Mouse (Mus musculus) A20 (cell line): ENCODE data around the gene Sfrp2.

Source experiments
- DNase-seq: peaks from one replicate; pipeline ENCODE4 v3.0.0-alpha.2; 2011; ENCODE audit warnings: low read depth, low spot score

Gene Sfrp2

GRCm38 (mm10) chr3:83765871-83766725 is at the start of gene Sfrp2:
Gene Sfrp2 (plus strand): TSS chr3:83766321.
- no peak for DNase-seq

- no peak for DNase-seq
These were observed 48.4 kb upstream of the Sfrp2 start for GRCm38 (mm10) chr3:83717643-83718231.

GRCm38 (mm10) chr3:83718662-83719061 is 47.5 kb upstream of the Sfrp2 start:
- no peak for DNase-seq

GRCm38 (mm10) chr3:83728223-83728622 is 37.9 kb upstream of the Sfrp2 start:
- DNase-seq = no peak

- DNase-seq = no peak
These were observed 37.3 kb upstream of the Sfrp2 start for GRCm38 (mm10) chr3:83728675-83729390.

GRCm38 (mm10) chr3:83733985-83734384 is 32.1 kb upstream of the Sfrp2 start:
- no peak for DNase-seq

GRCm38 (mm10) chr3:83736980-83737379 is 29.1 kb upstream of the Sfrp2 start:
- peak; percentile 32 for DNase-seq

GRCm38 (mm10) chr3:83740246-83740645 is 25.9 kb upstream of the Sfrp2 start:
- DNase-seq = no peak

GRCm38 (mm10) chr3:83747276-83747675 is 18.8 kb upstream of the Sfrp2 start:
- no peak for DNase-seq

- DNase-seq = no peak
These were observed 18.2 kb upstream of the Sfrp2 start for GRCm38 (mm10) chr3:83747895-83748294.

- peak; percentile 3 for DNase-seq
These were observed 14.5 kb upstream of the Sfrp2 start for GRCm38 (mm10) chr3:83751625-83752024.

GRCm38 (mm10) chr3:83752196-83752595 is 13.9 kb upstream of the Sfrp2 start:
- DNase-seq = no peak

- no peak for DNase-seq
These were observed 11.0 kb upstream of the Sfrp2 start for GRCm38 (mm10) chr3:83755043-83755635.

GRCm38 (mm10) chr3:83755666-83756065 is 10.5 kb upstream of the Sfrp2 start:
- no peak for DNase-seq

- DNase-seq = no peak
These were observed 3.8 kb upstream of the Sfrp2 start for GRCm38 (mm10) chr3:83762361-83762760.

- no peak for DNase-seq
These were observed 2.3 kb upstream of the Sfrp2 start for GRCm38 (mm10) chr3:83763551-83764548.

- no peak for DNase-seq
These were observed 577 bp downstream of the Sfrp2 start for GRCm38 (mm10) chr3:83766726-83767070.

- no peak for DNase-seq
These were observed 1.0 kb downstream of the Sfrp2 start for GRCm38 (mm10) chr3:83767121-83767520.

GRCm38 (mm10) chr3:83768293-83769035 is 2.3 kb downstream of the Sfrp2 start:
- no peak for DNase-seq

- DNase-seq = no peak
These were observed 2.9 kb downstream of the Sfrp2 start for GRCm38 (mm10) chr3:83769036-83769410.
